Mouse (Mus musculus): Measurements from ENCODE around the gene Mag. TPM values are rescaled to one million over a fixed set of nuclear protein-coding genes. Genes with fewer than 3 reads are reported as not detected.

Gene Mag
- polyA plus RNA-seq, 1 experiment from 2014 or later, result 0.48 TPM

GRCm38 (mm10) chr7:30859635-30860402, 54.9 kb downstream of the Mag start:
- H3K4me1 ChIP-seq, result no peaks in the 10 kb centered on the region
- no peaks in the 10 kb centered on the region for H3K36me3 ChIP-seq
- no peak overlapping the region for H3K9ac ChIP-seq
- peak overlapping the region; percentile 30 for H3K4me3 ChIP-seq (replicated peaks)
- 10% methylated on average over 14 of the region's 16 CpGs for WGBS
- ATAC-seq (ENCODE audit: insufficient read depth, low FRiP score, low read depth), result peak; percentile 24; the same call in 1 of the 2 replicates
- no peaks in the 10 kb centered on the region for H3K9me3 ChIP-seq
- peak overlapping the region; percentile 53 for H3K4me2 ChIP-seq
- H3K27me3 ChIP-seq (replicated peaks), result no peaks in the 10 kb centered on the region
- no peak overlapping the region for H3K27ac ChIP-seq

DNA sequence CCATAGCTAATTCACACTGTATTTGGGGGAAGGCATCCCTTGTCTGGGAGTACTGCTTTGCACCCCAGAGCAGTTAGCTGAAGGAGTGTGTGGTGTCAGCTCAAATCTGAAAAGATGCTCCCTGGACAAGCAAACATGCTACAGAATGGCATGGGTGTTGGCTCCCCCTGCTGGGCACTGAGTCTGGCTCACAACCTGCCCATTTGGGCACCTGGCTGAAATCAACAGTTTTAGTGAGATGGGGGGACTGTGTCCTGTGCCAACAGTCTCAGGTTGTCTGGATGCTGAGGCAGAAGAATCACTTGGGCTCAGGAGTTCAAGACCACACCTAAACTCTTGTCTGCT, 55.4 kb downstream of the Mag start:
- no peak for ATAC-seq (ENCODE audit: insufficient read depth, low FRiP score, low read depth)
- no peak overlapping the region for H3K27ac ChIP-seq
- H3K4me3 ChIP-seq (replicated peaks), result no peak overlapping the region
- no peak overlapping the region for H3K9ac ChIP-seq
- peak overlapping the region; percentile 53; the same call in 1 of the 2 replicates for H3K4me2 ChIP-seq
- no peaks in the 10 kb centered on the region for H3K9me3 ChIP-seq
- H3K27me3 ChIP-seq (replicated peaks), result no peaks in the 10 kb centered on the region
- H3K36me3 ChIP-seq, result no peaks in the 10 kb centered on the region
- no peaks in the 10 kb centered on the region for H3K4me1 ChIP-seq

DNA sequence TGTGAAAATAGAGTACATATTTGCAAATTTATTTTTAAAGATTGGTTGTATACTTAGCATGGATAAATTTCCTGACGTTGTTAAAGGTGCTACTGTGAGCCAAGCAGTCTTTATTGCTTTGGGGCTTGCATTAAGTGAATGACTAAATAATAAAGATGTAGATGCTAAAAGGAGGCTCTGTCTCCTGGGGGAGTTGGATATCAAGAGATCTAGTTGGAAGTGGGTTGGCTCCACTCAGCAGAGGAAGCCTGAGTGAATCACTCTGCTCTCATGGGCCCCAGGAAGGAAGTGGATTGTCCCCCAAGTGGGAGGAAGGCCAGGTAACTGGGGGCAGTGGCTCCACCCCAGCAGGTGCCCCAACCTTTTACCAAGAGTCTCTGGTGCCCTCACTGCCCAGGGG, 56.9 kb downstream of the Mag start:
- WGBS, result 69% methylated on average over 1 of the region's 1 CpGs
- H3K27ac ChIP-seq, result no peak overlapping the region
- no peaks in the 10 kb centered on the region for H3K9me3 ChIP-seq

GRCm38 (mm10) chr7:30856078-30856477, 58.6 kb downstream of the Mag start, which contains the start of gene Ffar3:
TSS of gene Ffar3 (minus strand) at chr7:30856178.
- no peak for ATAC-seq (ENCODE audit: insufficient read depth, low FRiP score, low read depth)
- Histone ChIP-seq H3K4me2 (no peak within 1 kb of the TSS), H3K4me1 (no peaks in the 10 kb centered on the region), H3K27me3 (replicated peaks) (no peaks in the 10 kb centered on the region), H3K9ac (no peak within 1 kb of the TSS), H3K9me3 (no peaks in the 10 kb centered on the region), H3K36me3 (no peaks in the 10 kb centered on the region), H3K4me3 (replicated peaks) (no peak within 1 kb of the TSS), H3K27ac (no peak within 1 kb of the TSS)
- WGBS, result 66% methylated on average over 6 of the region's 6 CpGs

More for the DNA sequence above, 56.9 kb downstream of the Mag start:
- H3K4me3 ChIP-seq (replicated peaks), result no peak overlapping the region
- H3K9ac ChIP-seq, result no peak overlapping the region
- no peaks in the 10 kb centered on the region for H3K27me3 ChIP-seq (replicated peaks)
- no peaks in the 10 kb centered on the region for H3K36me3 ChIP-seq
- H3K4me1 ChIP-seq, result no peaks in the 10 kb centered on the region
- no peak overlapping the region for H3K4me2 ChIP-seq
- no peak for ATAC-seq (ENCODE audit: insufficient read depth, low FRiP score, low read depth)

DNA sequence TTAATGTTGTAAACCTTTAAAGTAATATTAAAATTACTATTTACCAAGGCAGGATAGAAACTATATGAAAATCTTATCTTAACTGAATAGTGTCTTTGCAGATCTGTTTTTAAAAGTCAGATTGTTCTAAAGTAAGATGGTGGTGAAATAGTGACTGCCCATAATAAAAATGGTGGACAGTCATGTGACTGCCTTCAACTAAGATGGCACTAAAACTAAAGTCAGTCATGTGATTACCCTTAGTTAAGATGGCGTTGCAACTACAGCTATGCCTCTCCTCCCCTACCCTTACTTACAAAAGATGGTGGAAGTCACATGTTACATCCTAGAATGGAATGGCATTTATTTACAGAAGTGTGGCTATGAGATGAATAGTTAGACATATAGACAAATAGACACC, 63.3 kb downstream of the Mag start:
- H3K9ac ChIP-seq, result no peak overlapping the region
- H3K27me3 ChIP-seq (replicated peaks), result no peaks in the 10 kb centered on the region
- 92% methylated on average over 1 of the region's 1 CpGs for WGBS
- ATAC-seq (ENCODE audit: insufficient read depth, low FRiP score, low read depth), result no peak
- H3K4me2 ChIP-seq, result no peak overlapping the region
- no peaks in the 10 kb centered on the region for H3K9me3 ChIP-seq
- no peak overlapping the region for H3K4me3 ChIP-seq (replicated peaks)
- no peak overlapping the region for H3K27ac ChIP-seq
- H3K4me1 ChIP-seq, result no peaks in the 10 kb centered on the region
- no peaks in the 10 kb centered on the region for H3K36me3 ChIP-seq

Other genes starting within 250 kb of the Mag start
- gene Haus5, start 249.9 kb downstream of the Mag start, polyA plus RNA-seq (2015; fragmentation: Nextera tagmentation; extraction: Ambion mirVana), result 39.1 and 47.7 TPM in 2 replicates
- gene Pmis2, start 243.3 kb downstream of the Mag start, polyA plus RNA-seq (2015; fragmentation: Nextera tagmentation; extraction: Ambion mirVana), result not detected in 2 replicates
- 4.2 and 6.6 TPM in 2 replicates for gene 2200002J24Rik, start 215.9 kb downstream of the Mag start, polyA plus RNA-seq (2015; fragmentation: Nextera tagmentation; extraction: Ambion mirVana)
- 4.9 and 9.2 TPM in 2 replicates for gene Atp4a, start 202.7 kb downstream of the Mag start, polyA plus RNA-seq (2015; fragmentation: Nextera tagmentation; extraction: Ambion mirVana)
- 227 and 239 TPM in 2 replicates for gene Tmem147, start 185.3 kb downstream of the Mag start, polyA plus RNA-seq (2015; fragmentation: Nextera tagmentation; extraction: Ambion mirVana)
- 0.50 and 0.73 TPM in 2 replicates for gene Gapdhs, start 171.2 kb downstream of the Mag start, polyA plus RNA-seq (2015; fragmentation: Nextera tagmentation; extraction: Ambion mirVana)
- 8.4 and 17.9 TPM in 2 replicates for gene Sbsn, start 163.4 kb downstream of the Mag start, polyA plus RNA-seq (2015; fragmentation: Nextera tagmentation; extraction: Ambion mirVana)
- 70.8 and 142 TPM in 2 replicates for gene Dmkn, start 151.1 kb downstream of the Mag start, polyA plus RNA-seq (2015; fragmentation: Nextera tagmentation; extraction: Ambion mirVana)
- 96.1 and 227 TPM in 2 replicates for gene Krtdap, start 127.0 kb downstream of the Mag start, polyA plus RNA-seq (2015; fragmentation: Nextera tagmentation; extraction: Ambion mirVana)
- 14.9 and 26.5 TPM in 2 replicates for gene Ffar2, start 91.1 kb downstream of the Mag start, polyA plus RNA-seq (2015; fragmentation: Nextera tagmentation; extraction: Ambion mirVana)
- gene Ffar3, start 58.7 kb downstream of the Mag start, polyA plus RNA-seq (2015; fragmentation: Nextera tagmentation; extraction: Ambion mirVana), result 0.31 and 0.41 TPM in 2 replicates
- gene Ffar1, start 53.3 kb downstream of the Mag start, polyA plus RNA-seq (2015; fragmentation: Nextera tagmentation; extraction: Ambion mirVana), result 0.26 and 0.30 TPM in 2 replicates
- gene Cd22, start 34.5 kb downstream of the Mag start, polyA plus RNA-seq (2015; fragmentation: Nextera tagmentation; extraction: Ambion mirVana), result 0.15 and 0.22 TPM in 2 replicates
- 0.62 TPM in 1 of 2 replicates, not detected in the other for gene Hamp2, start 9.8 kb upstream of the Mag start, polyA plus RNA-seq (2015; fragmentation: Nextera tagmentation; extraction: Ambion mirVana)
- 0.39 and 1.8 TPM in 2 replicates for gene Hamp, start 29.2 kb upstream of the Mag start, polyA plus RNA-seq (2015; fragmentation: Nextera tagmentation; extraction: Ambion mirVana)
- 19.9 and 22.9 TPM in 2 replicates for gene Usf2, start 41.9 kb upstream of the Mag start, polyA plus RNA-seq (2015; fragmentation: Nextera tagmentation; extraction: Ambion mirVana)
- gene Lsr, start 58.6 kb upstream of the Mag start, polyA plus RNA-seq (2015; fragmentation: Nextera tagmentation; extraction: Ambion mirVana), result 102 and 116 TPM in 2 replicates
- gene Fam187b, start 58.9 kb upstream of the Mag start, polyA plus RNA-seq (2015; fragmentation: Nextera tagmentation; extraction: Ambion mirVana), result 8.7 and 9.7 TPM in 2 replicates
- 27.1 and 29.0 TPM in 2 replicates for gene Fxyd5, start 127.6 kb upstream of the Mag start, polyA plus RNA-seq (2015; fragmentation: Nextera tagmentation; extraction: Ambion mirVana)
- 21.6 and 25.0 TPM in 2 replicates for gene Fxyd7, start 136.6 kb upstream of the Mag start, polyA plus RNA-seq (2015; fragmentation: Nextera tagmentation; extraction: Ambion mirVana)
- 89.3 and 110 TPM in 2 replicates for gene Fxyd1, start 142.3 kb upstream of the Mag start, polyA plus RNA-seq (2015; fragmentation: Nextera tagmentation; extraction: Ambion mirVana)
- 1.6 and 1.9 TPM in 2 replicates for gene Lgi4, start 144.5 kb upstream of the Mag start, polyA plus RNA-seq (2015; fragmentation: Nextera tagmentation; extraction: Ambion mirVana)
- gene Fxyd3, start 161.8 kb upstream of the Mag start, polyA plus RNA-seq (2015; fragmentation: Nextera tagmentation; extraction: Ambion mirVana), result 364 and 383 TPM in 2 replicates
- 35.3 and 36.9 TPM in 2 replicates for gene Hpn, start 200.4 kb upstream of the Mag start, polyA plus RNA-seq (2015; fragmentation: Nextera tagmentation; extraction: Ambion mirVana)
- 2.1 and 2.9 TPM in 2 replicates for gene Scn1b, start 212.1 kb upstream of the Mag start, polyA plus RNA-seq (2015; fragmentation: Nextera tagmentation; extraction: Ambion mirVana)
- gene Gramd1a, start 241.0 kb upstream of the Mag start, polyA plus RNA-seq (2015; fragmentation: Nextera tagmentation; extraction: Ambion mirVana), result 52.6 and 54.6 TPM in 2 replicates

Measured in stomach, embryonic 15.5 days (tissue).